Mouse (Mus musculus) testis, adult 2 months (tissue): Measurements from ENCODE around the gene Rp9.

Experiments
- CTCF ChIP-seq: fragments of 200-500 bp; IDR thresholded peaks from 2 replicates; pipeline ENCODE4 v1.5.1; 2012; ENCODE audit warnings: low read depth, mild to moderate bottlenecking, inconsistent platforms, low read length, moderate library complexity; ENCODE audit not compliant: control insufficient read depth, insufficient read depth, insufficient replicate concordance
- POLR2A ChIP-seq: fragments of 200-500 bp; IDR thresholded peaks from 2 replicates; pipeline ENCODE4 v1.6.1; 2012; ENCODE audit warnings: low read depth, mild to moderate bottlenecking, inconsistent platforms, low read length, moderate library complexity; ENCODE audit not compliant: control insufficient read depth

GRCm38 (mm10) chr9:22494203-22494807 is 24.8 kb upstream of the Rp9 start:
- TF ChIP-seq POLR2A (no peak), CTCF (no peak)
